Mouse (Mus musculus) cortical plate, adult 2 months (tissue): ENCODE results near the gene Tmem229b. TPM values are rescaled to one million over a fixed set of nuclear protein-coding genes. Genes with fewer than 3 reads are reported as not detected.

Source experiments
- H3K27ac ChIP-seq: fragments of 200-500 bp; 2 replicates; pipeline ENCODE4 v1.5.1; 2012; ENCODE audit warnings: low read length, control low read depth, inconsistent platforms; ENCODE audit not compliant: insufficient read depth
- H3K4me1 ChIP-seq: fragments of 200-500 bp; 2 replicates; pipeline ENCODE4 v1.6.1; 2011; ENCODE audit warnings: low read length; ENCODE audit not compliant: control insufficient read depth, insufficient read depth
- H3K4me3 ChIP-seq: fragments of 200-500 bp; 2 replicates; pipeline ENCODE4 v1.5.1; 2011; ENCODE audit warnings: mild to moderate bottlenecking, low read length, control low read depth; ENCODE audit not compliant: insufficient read depth
- CTCF ChIP-seq: fragments of 200-500 bp; IDR thresholded peaks from 2 replicates; pipeline ENCODE4 v1.5.1; 2011; ENCODE audit warnings: mild to moderate bottlenecking, control low read depth, low read length; ENCODE audit not compliant: insufficient read depth; ENCODE audit errors: extremely low read depth
- POLR2A ChIP-seq: fragments of 200-500 bp; IDR thresholded peaks from 2 replicates; pipeline ENCODE4 v1.6.1; 2011; ENCODE audit warnings: mild to moderate bottlenecking, low read length, control low read depth; ENCODE audit not compliant: insufficient read depth; ENCODE audit errors: extremely low read depth
- polyA plus RNA-seq: library from polyadenylated mRNA; depleted of rRNA; stranded (reverse); fragments of >200 nt; gene quantifications from 2 replicates; pipeline ENCODE4 v1.2.3, GENCODE M21; 2012; rRNA removed

Tmem229b gene
- polyA plus RNA-seq, 1 experiment, result 20.9 TPM

DNA sequence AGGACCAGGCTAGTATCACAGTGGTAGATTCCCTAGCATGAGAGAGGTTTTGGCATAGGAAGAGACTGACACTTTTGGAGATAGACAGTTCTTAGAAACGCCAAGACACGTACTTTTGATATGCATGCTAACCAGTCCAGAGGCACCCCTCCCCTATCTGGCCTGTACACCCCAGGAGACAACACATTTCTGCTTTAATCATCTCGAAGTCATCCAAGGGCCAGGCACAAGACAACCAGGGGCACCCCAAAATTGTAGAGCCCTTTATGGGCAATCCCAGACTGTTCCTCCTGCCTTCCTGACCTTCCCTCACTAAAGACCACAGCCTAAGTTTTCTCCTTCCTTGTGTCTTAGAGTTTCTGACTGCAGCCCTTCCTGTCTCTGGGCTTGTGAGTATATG, 91.9 kb downstream of the Tmem229b start:
- H3K27ac ChIP-seq, result no peak overlapping the region
- TF ChIP-seq CTCF, result no peak
- TF ChIP-seq POLR2A, result no peak

DNA sequence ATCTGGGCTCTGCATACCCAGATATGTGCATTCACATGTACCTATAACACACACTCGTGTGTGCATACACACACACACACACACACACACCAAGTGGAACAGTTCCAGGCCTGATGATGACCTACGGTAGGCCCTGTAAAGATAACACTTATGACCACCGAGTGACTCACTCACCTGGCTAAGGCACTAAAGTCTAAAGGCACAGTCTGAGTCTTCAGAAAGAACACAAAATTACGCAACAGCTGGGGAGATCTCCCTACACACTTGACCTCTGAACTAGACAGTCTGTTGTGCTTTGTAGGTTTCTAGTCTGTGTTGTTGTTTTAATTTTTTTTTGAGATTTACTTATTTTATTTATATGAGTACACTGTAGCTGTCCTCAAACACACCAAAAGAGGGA, 93.0 kb downstream of the Tmem229b start:
- no peak overlapping the region for H3K27ac ChIP-seq
- H3K4me1 ChIP-seq, result 0 out of 2 replicates have a peak, but pooled peaks cover 2% of the 10 kb centered on the region
- H3K4me3 ChIP-seq, result no peak overlapping the region
- TF ChIP-seq POLR2A (no peak), CTCF (no peak)

More for the DNA sequence above, 91.9 kb downstream of the Tmem229b start:
- Histone ChIP-seq H3K4me1 (0 out of 2 replicates have a peak, but pooled peaks cover 2% of the 10 kb centered on the region), H3K4me3 (no peak overlapping the region)

Other genes with a start within 250 kb of the Tmem229b start
- 243 and 244 TPM in 2 replicates for gene Atp6v1d, start 146.0 kb downstream of the Tmem229b start, polyA plus RNA-seq
- 27.2 and 28.8 TPM in 2 replicates for gene Eif2s1, start 145.8 kb downstream of the Tmem229b start, polyA plus RNA-seq
- 0.11 and 0.21 TPM in 2 replicates for gene Plek2, start 100.7 kb downstream of the Tmem229b start, polyA plus RNA-seq
- 19.5 and 22.3 TPM in 2 replicates for gene Plekhh1, start 21.5 kb upstream of the Tmem229b start, polyA plus RNA-seq
- gene Pigh, start 82.0 kb upstream of the Tmem229b start, polyA plus RNA-seq, result 11.0 and 12.8 TPM in 2 replicates
- gene Arg2, start 123.2 kb upstream of the Tmem229b start, polyA plus RNA-seq, result 2.0 and 2.9 TPM in 2 replicates
- 188 and 189 TPM in 2 replicates for gene Vti1b, start 165.0 kb upstream of the Tmem229b start, polyA plus RNA-seq
- gene Rdh11, start 184.7 kb upstream of the Tmem229b start, polyA plus RNA-seq, result 19.1 and 21.9 TPM in 2 replicates
- gene Rdh12, start 201.3 kb upstream of the Tmem229b start, polyA plus RNA-seq, result 2.6 and 3.0 TPM in 2 replicates